Mouse (Mus musculus): ENCODE results near the gene Nav3. TPM values are rescaled to one million over a fixed set of nuclear protein-coding genes. Genes with fewer than 3 reads are reported as not detected.

Nav3 gene
- polyA plus RNA-seq, 1 experiment from 2014 or later, result 2.3 TPM

GRCm38 (mm10) chr10:110186242-110186641 lies 269.8 kb downstream of the Nav3 start:
- WGBS, result 66% methylated on average over 1 of the region's 1 CpGs

GRCm38 (mm10) chr10:110175874-110176273 lies 280.1 kb downstream of the Nav3 start:
- ATAC-seq (replicated peaks; ENCODE audit: insufficient number of reproducible peaks, insufficient read depth, low FRiP score, low read depth), result no peak
- Histone ChIP-seq H3K27me3 (no peaks in the 10 kb centered on the region), H3K27ac (no peak overlapping the region), H3K9me3 (replicated peaks) (no peaks in the 10 kb centered on the region), H3K36me3 (no peaks in the 10 kb centered on the region), H3K9ac (no peak overlapping the region), H3K4me3 (no peak overlapping the region), H3K4me1 (replicated peaks) (no peaks in the 10 kb centered on the region), H3K4me2 (no peak overlapping the region)
- WGBS, result 88% methylated on average over 5 of the region's 5 CpGs

More at GRCm38 (mm10) chr10:110186242-110186641, 269.8 kb downstream of the Nav3 start:
- Histone ChIP-seq H3K27me3 (no peaks in the 10 kb centered on the region), H3K36me3 (no peaks in the 10 kb centered on the region), H3K4me1 (replicated peaks) (peaks cover 4% of the 10 kb centered on the region), H3K9ac (no peak overlapping the region), H3K27ac (no peak overlapping the region), H3K9me3 (replicated peaks) (no peaks in the 10 kb centered on the region), H3K4me3 (no peak overlapping the region), H3K4me2 (no peak overlapping the region)
- no peak for ATAC-seq (replicated peaks; ENCODE audit: insufficient number of reproducible peaks, insufficient read depth, low FRiP score, low read depth)

- Histone ChIP-seq H3K4me3 (no peak overlapping the region), H3K4me1 (replicated peaks) (no peaks in the 10 kb centered on the region), H3K27ac (no peak overlapping the region), H3K4me2 (no peak overlapping the region), H3K27me3 (no peaks in the 10 kb centered on the region), H3K9me3 (replicated peaks) (no peaks in the 10 kb centered on the region), H3K36me3 (no peaks in the 10 kb centered on the region), H3K9ac (no peak overlapping the region)
- WGBS, result 74% methylated on average over 6 of the region's 6 CpGs
- no peak for ATAC-seq (replicated peaks; ENCODE audit: insufficient number of reproducible peaks, insufficient read depth, low FRiP score, low read depth)
Measured at GRCm38 (mm10) chr10:110169416-110169815, 286.6 kb downstream of the Nav3 start.

- no peak overlapping the region for H3K4me2 ChIP-seq
- ATAC-seq (replicated peaks; ENCODE audit: insufficient number of reproducible peaks, insufficient read depth, low FRiP score, low read depth), result no peak
- no peak overlapping the region for H3K4me3 ChIP-seq
- H3K36me3 ChIP-seq, result no peaks in the 10 kb centered on the region
- H3K27me3 ChIP-seq, result no peaks in the 10 kb centered on the region
- H3K27ac ChIP-seq, result no peak overlapping the region
- no peaks in the 10 kb centered on the region for H3K4me1 ChIP-seq (replicated peaks)
- H3K9me3 ChIP-seq (replicated peaks), result no peaks in the 10 kb centered on the region
- WGBS, result 78% methylated on average over 2 of the region's 2 CpGs
- no peak overlapping the region for H3K9ac ChIP-seq
Measured at GRCm38 (mm10) chr10:110168892-110169291, 287.1 kb downstream of the Nav3 start.

- Histone ChIP-seq H3K36me3 (no peaks in the 10 kb centered on the region), H3K9ac (no peak overlapping the region), H3K4me3 (no peak overlapping the region), H3K27ac (no peak overlapping the region), H3K9me3 (replicated peaks) (no peaks in the 10 kb centered on the region), H3K4me1 (replicated peaks) (peaks cover 8% of the 10 kb centered on the region), H3K27me3 (no peaks in the 10 kb centered on the region), H3K4me2 (no peak overlapping the region)
- no peak for ATAC-seq (replicated peaks; ENCODE audit: insufficient number of reproducible peaks, insufficient read depth, low FRiP score, low read depth)
Measured at GRCm38 (mm10) chr10:110162596-110162995, 293.4 kb downstream of the Nav3 start.

- ATAC-seq (replicated peaks; ENCODE audit: insufficient number of reproducible peaks, insufficient read depth, low FRiP score, low read depth), result no peak
- no peak overlapping the region for H3K4me3 ChIP-seq
- 39% methylated on average over 5 of the region's 5 CpGs for WGBS
- H3K4me1 ChIP-seq (replicated peaks), result peaks cover 8% of the 10 kb centered on the region
- no peaks in the 10 kb centered on the region for H3K9me3 ChIP-seq (replicated peaks)
- no peak overlapping the region for H3K4me2 ChIP-seq
- H3K9ac ChIP-seq, result no peak overlapping the region
- no peaks in the 10 kb centered on the region for H3K27me3 ChIP-seq
- H3K27ac ChIP-seq, result no peak overlapping the region
- no peaks in the 10 kb centered on the region for H3K36me3 ChIP-seq
Measured at GRCm38 (mm10) chr10:110160894-110161293, 295.1 kb downstream of the Nav3 start.

GRCm38 (mm10) chr10:110159548-110159947 lies 296.5 kb downstream of the Nav3 start:
- Histone ChIP-seq H3K27ac (no peak overlapping the region), H3K4me1 (replicated peaks) (peaks cover 12% of the 10 kb centered on the region), H3K4me2 (no peak overlapping the region), H3K36me3 (no peaks in the 10 kb centered on the region), H3K9me3 (replicated peaks) (no peaks in the 10 kb centered on the region), H3K9ac (no peak overlapping the region), H3K4me3 (no peak overlapping the region), H3K27me3 (no peaks in the 10 kb centered on the region)
- WGBS, result 37% methylated on average over 1 of the region's 1 CpGs
- no peak for ATAC-seq (replicated peaks; ENCODE audit: insufficient number of reproducible peaks, insufficient read depth, low FRiP score, low read depth)

GRCm38 (mm10) chr10:110158122-110158521 lies 297.9 kb downstream of the Nav3 start:
- no peak for ATAC-seq (replicated peaks; ENCODE audit: insufficient number of reproducible peaks, insufficient read depth, low FRiP score, low read depth)
- Histone ChIP-seq H3K9me3 (replicated peaks) (no peaks in the 10 kb centered on the region), H3K36me3 (no peaks in the 10 kb centered on the region), H3K27ac (no peak overlapping the region), H3K27me3 (no peaks in the 10 kb centered on the region), H3K4me2 (no peak overlapping the region), H3K4me1 (replicated peaks) (peaks cover 12% of the 10 kb centered on the region), H3K4me3 (no peak overlapping the region), H3K9ac (no peak overlapping the region)
- 57% methylated on average over 3 of the region's 3 CpGs for WGBS

- H3K4me1 ChIP-seq (replicated peaks), result peaks cover 12% of the 10 kb centered on the region
- H3K27me3 ChIP-seq, result no peaks in the 10 kb centered on the region
- WGBS, result 58% methylated on average over 1 of the region's 1 CpGs
- no peak for ATAC-seq (replicated peaks; ENCODE audit: insufficient number of reproducible peaks, insufficient read depth, low FRiP score, low read depth)
- H3K27ac ChIP-seq, result no peak overlapping the region
- no peak overlapping the region for H3K4me2 ChIP-seq
- H3K4me3 ChIP-seq, result no peak overlapping the region
- H3K9ac ChIP-seq, result no peak overlapping the region
- no peaks in the 10 kb centered on the region for H3K36me3 ChIP-seq
- H3K9me3 ChIP-seq (replicated peaks), result no peaks in the 10 kb centered on the region
Measured at GRCm38 (mm10) chr10:110156412-110156811, 299.6 kb downstream of the Nav3 start.

GRCm38 (mm10) chr10:110155494-110155893 lies 300.5 kb downstream of the Nav3 start:
- no peak overlapping the region for H3K4me2 ChIP-seq
- no peaks in the 10 kb centered on the region for H3K27me3 ChIP-seq
- no peak overlapping the region for H3K4me3 ChIP-seq
- H3K4me1 ChIP-seq (replicated peaks), result peaks cover 12% of the 10 kb centered on the region
- no peak overlapping the region for H3K9ac ChIP-seq
- H3K9me3 ChIP-seq (replicated peaks), result no peaks in the 10 kb centered on the region
- H3K36me3 ChIP-seq, result no peaks in the 10 kb centered on the region
- ATAC-seq (replicated peaks; ENCODE audit: insufficient number of reproducible peaks, insufficient read depth, low FRiP score, low read depth), result no peak
- no peak overlapping the region for H3K27ac ChIP-seq
- WGBS, result 57% methylated on average over 2 of the region's 2 CpGs

GRCm38 (mm10) chr10:110154873-110155237 lies 301.1 kb downstream of the Nav3 start:
- WGBS, result 80% methylated on average over 1 of the region's 1 CpGs
- H3K4me2 ChIP-seq, result no peak overlapping the region
- no peak for ATAC-seq (replicated peaks; ENCODE audit: insufficient number of reproducible peaks, insufficient read depth, low FRiP score, low read depth)
- H3K4me3 ChIP-seq, result no peak overlapping the region
- H3K27me3 ChIP-seq, result no peaks in the 10 kb centered on the region
- peaks cover 12% of the 10 kb centered on the region for H3K4me1 ChIP-seq (replicated peaks)
- H3K36me3 ChIP-seq, result no peaks in the 10 kb centered on the region
- no peak overlapping the region for H3K9ac ChIP-seq
- H3K9me3 ChIP-seq (replicated peaks), result no peaks in the 10 kb centered on the region
- H3K27ac ChIP-seq, result no peak overlapping the region

GRCm38 (mm10) chr10:110154001-110154872 lies 301.8 kb downstream of the Nav3 start:
- WGBS, result 82% methylated on average over 6 of the region's 6 CpGs
- no peak for ATAC-seq (replicated peaks; ENCODE audit: insufficient number of reproducible peaks, insufficient read depth, low FRiP score, low read depth)

More at GRCm38 (mm10) chr10:110154001-110154872, 301.8 kb downstream of the Nav3 start:
- Histone ChIP-seq H3K36me3 (no peaks in the 10 kb centered on the region), H3K9me3 (replicated peaks) (no peaks in the 10 kb centered on the region), H3K9ac (no peak overlapping the region), H3K4me3 (no peak overlapping the region), H3K4me2 (no peak overlapping the region), H3K27me3 (no peaks in the 10 kb centered on the region), H3K27ac (no peak overlapping the region), H3K4me1 (replicated peaks) (peaks cover 12% of the 10 kb centered on the region)
